Mouse (Mus musculus): ENCODE measurements around the gene Fnip2.
"Not testable (repeated sequence)": the region's sequence is repeated elsewhere in the genome, so short reads cannot be mapped to it uniquely, and the experiment has no call there.

Fnip2 gene

DNA sequence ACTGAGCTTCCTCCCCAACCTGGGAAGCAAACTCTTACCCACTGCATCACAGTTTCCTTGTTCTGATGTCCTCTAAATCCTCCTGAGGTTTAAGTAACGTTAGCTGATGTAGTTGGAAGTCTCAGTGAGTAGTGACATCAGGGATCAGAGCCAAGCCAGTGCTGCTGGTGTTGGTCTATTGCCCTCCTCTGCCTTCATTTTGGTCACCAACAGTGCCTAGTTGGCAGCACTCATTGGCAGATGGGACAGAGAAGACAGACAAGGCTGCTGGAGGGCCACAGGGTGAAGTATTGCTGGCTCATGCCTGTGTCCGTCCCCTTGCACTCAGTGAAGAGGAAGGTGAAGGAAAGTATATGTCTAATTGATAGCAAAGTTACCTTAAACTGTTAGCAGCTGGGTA lies 91.6 kb downstream of the Fnip2 start:
- DNase-seq (ENCODE audit: low spot score), result no peak

DNA sequence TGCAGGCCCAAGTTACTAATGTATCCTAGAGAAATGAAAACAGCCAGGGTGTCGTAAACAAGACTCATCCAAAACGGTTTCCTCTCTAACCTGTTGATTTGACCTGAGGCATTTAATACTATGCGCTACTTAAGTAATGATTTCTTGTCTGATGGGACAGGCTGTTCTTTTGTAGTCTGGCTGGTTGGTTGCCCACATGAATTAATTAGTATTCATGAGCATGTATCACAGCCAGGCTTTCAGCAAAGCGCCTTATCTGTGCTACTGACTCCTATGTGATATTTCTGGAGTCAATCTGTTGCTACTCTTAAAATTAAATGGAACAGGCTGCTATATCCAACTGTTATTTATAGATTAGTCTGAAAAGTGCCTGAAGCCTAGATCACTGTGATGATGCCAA lies 92.7 kb downstream of the Fnip2 start:
- no peak for DNase-seq (ENCODE audit: low spot score)

DNA sequence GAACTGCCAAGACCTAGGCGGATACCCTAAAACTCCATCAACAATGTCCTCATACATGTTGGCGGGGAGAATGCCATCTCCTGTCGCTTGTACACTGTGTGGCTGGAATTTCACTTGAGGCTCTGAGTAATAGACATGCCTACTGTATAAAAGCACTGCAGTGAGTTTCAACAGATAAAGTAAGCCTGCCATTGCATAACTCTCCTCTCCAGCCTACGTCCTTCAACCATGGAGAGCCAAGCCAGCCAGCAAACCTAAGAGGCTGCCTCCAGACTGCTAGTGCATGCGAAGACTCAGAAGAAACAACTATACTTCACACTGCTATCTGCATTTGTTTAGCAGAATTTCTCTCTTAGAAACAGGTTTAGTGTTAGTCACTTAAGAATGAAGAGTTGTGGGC lies 95.2 kb downstream of the Fnip2 start:
- DNase-seq (ENCODE audit: low spot score), result no peak

DNA sequence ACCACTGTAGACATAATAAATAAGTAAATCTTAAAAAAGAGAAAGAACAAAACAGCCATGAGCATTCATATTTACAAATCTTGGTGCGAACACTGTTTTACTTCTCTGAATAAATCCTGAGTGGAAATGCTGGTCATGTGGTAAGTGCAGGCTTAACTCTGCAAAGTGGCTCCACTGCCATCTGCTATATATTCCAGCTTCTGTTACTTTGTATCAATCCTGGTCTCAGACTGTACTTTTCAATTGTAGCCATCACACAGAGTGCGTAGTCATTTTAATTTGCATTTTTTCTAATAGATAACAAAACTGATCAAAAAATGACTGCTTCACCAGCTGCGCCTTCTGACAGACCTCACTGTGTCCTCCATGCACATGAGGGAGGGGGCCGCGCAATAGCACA lies 98.2 kb downstream of the Fnip2 start:
- no peak for DNase-seq (ENCODE audit: low spot score)

DNA sequence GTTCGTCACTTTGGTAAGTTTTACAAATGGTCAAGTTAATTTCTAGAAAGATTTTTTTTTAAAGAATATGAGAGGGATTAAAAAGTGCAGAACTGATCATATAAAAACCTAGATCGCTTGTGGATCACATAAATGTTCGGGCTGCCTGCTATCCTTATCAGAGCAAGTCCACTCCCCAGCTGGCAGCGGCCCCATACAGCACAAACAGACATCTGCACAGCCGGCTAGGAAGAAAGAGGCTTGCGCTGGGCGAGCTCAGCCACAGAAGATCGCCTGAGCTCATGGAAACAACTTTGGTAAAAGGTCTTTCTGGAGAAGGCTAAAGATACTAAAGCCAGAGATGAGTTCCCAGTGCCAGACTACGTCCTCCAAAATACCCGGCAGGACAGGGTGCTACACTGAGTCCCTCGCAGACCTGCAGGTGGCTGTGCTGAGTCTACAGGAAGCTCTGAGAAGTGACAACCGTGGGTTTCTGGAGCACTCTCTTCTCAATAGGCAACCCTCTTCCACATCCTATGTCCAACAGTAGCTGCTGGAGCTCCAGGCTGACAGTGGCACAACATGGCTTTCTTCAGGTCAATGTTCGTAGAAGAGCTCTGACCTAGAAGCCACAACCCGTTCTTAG lies 108.8 kb downstream of the Fnip2 start:
- no peak for DNase-seq (ENCODE audit: low spot score)

DNA sequence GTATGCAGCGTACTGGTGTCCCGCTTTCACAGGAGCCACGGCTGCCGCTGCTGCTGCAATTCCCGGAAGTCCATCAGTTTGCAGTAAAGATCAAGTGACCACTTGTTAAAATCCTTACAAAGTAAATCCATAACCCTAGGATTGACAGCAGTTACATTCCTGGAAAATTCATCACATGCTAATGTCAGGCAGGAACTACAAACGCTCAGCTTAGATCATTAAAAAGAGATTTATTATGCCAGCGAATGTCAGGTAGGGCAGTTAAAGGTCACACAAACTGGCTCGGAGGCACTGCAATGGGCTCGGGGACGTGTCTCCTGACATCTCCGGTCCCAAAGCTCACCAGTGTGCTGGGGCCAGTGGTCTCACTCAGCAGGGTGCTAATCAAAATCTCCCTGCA lies 111.8 kb downstream of the Fnip2 start:
- DNase-seq (ENCODE audit: low spot score), result no peak

DNA sequence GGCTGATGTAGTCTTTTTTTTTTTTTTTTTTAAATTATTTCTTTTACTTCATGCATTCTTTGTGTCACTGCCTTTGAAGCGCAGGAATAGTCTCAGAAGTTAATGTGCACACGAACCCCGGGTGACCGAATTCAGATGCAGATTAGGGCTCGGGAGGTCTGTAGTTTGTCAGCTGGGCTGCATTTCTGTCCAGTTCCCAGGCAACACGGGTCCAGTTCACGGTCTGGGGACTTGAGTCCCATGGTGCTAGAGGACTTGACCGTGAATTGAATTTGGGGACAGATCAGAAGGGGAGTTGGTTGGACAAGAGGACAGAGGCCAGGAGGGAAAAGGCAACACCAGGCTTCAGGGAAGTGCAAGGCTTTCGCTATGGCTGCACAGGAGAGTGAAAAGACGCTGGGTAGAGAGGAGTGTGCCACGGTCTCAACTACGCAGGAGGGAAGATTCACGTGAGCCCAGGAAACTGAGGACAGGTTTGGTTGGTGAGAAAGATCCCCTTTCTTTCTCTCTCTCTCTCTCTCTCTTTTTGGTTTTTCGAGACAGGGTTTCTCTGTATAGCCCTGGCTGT lies 114.8 kb downstream of the Fnip2 start:
- DNase-seq (ENCODE audit: low spot score), result no peak

DNA sequence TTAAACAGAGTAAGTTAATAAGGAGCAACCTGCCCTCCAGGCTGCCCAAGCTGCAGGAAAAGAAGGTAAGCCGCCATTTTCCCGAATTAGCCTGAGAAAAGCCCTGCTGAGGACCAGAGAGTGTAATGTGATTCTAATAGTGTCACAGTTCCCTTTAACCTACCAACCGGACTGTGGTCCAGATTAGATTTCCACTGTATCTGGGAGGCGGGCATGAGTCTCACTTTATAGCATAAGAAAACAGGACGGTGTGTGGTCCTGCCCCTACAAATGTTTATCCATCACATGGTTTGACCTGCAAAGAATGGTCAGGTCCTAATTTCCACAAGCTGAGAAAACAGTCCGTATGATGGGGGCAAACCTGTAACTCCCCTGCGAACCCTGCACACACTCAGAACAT lies 118.2 kb downstream of the Fnip2 start:
- no peak for DNase-seq (ENCODE audit: low spot score)

DNA sequence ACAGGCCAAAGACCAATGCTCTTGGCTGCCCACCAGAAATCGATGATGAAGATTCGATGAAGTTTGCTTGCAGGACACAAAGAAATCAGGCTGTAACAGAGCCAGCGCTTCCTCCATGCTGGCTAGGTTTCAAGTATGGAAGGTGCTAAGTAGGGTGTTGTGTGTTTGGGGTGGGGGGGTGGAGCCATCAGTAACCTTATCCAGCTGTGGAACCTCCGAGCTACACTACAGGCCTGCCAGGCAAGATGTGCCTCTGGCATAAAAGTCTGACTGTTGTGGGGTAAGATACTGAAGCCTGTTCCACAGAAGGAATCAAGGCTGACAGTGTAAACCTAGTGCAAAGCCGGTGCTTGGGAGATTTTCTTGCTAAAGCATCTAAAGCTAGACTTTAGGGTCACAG lies 119.2 kb downstream of the Fnip2 start:
- DNase-seq (ENCODE audit: low spot score), result no peak

DNA sequence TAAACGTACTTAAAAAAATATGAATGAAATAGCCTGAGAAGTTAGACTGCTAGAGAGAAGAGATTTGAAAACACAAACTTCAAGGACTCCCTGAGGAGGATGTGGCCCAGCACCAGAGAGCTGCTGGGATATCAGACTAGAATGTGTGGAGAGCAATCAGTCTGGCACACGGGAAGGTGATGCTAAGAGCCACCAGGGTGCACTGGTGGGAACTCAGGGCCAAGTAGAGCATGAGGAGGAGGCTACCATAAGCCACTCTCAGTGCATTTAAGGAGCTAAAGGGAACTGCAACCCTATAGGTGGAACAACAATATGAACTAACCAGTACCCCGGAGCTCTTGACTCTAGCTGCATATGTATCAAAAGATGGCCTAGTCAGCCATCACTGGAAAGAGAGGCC lies 120.9 kb downstream of the Fnip2 start:
- not testable (repeated sequence) for DNase-seq (ENCODE audit: low spot score)

DNA sequence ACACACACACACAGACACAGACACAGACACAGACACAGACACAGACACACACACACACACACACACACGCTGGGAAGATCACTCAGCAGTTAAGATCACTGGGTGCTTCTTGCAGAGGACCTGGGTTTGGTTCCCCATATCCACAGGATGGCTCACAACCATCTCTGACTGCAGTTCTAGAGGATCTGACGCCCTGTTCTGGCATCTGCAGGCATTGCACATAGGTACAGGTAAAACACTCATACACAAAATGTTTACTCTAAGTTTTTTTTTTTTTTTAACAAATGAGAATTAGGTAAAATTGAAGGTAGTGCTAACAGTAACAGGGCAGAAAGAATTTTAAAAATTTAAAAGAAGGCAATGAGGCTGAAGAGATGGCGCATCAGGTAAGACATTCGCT lies 121.5 kb downstream of the Fnip2 start:
- DNase-seq (ENCODE audit: low spot score), result no peak

DNA sequence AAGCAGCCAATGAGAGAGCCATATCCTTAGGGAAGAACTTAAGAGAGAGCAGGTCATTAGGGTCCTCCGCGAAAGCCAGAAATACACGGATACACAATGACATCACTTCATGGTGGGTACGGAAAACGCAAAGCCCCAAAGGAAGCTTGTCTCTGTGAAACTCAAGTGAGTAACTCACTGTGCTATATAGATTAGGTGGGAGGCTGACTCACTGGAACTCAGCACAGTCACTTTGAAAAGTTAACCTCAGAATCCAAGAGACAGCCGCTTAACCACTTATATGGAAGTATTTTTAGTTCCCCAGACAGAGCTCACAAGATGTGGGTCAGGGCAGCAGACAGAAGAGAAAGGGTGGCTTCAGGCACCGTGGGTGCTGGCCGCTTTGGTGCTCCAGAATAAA lies 122.6 kb downstream of the Fnip2 start:
- no peak for DNase-seq (ENCODE audit: low spot score)

DNA sequence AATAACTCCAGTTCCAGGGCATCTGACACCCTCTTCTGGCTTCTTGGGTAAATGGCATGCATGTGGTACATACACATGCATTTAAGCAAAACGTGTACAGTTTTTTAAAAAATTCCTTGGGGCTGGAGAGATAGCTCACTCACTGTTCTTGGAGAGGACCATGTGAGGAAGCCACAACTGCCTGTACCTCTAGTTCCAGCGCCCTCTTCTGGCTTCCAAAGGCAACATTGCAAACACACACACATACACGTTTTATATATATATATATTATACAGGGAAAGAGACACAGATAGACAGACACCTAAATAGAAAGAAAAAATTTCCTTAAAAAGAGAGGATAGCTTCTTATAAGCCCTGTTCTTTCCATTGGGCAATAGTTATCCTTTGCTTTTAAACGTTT lies 123.7 kb downstream of the Fnip2 start:
- DNase-seq (ENCODE audit: low spot score), result no peak

DNA sequence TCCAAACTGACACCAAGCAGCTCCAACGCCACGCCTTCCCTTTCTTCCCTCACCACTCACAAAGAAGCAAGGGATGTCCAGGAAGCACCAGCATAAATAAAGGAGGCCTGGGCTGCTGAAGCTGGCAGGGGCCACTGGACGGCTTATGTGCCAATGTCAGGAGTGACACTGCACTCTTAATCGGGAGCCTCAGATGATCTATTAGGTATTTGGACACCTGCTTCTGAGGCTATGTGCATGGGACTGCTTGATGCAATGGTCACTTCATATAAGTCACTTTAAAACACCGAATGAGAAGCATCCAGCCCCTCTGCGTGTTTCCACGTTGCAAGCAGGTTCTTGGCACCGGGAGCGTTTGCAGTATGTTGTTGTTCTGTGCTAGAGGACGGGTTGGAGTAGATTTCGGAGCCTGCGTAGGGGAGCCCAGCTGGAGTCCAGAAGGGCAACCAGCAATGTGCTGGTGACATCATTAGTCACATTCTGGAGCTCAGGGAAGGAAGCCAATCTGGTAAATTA lies 126.6 kb downstream of the Fnip2 start:
- no peak for DNase-seq (ENCODE audit: low spot score)

DNA sequence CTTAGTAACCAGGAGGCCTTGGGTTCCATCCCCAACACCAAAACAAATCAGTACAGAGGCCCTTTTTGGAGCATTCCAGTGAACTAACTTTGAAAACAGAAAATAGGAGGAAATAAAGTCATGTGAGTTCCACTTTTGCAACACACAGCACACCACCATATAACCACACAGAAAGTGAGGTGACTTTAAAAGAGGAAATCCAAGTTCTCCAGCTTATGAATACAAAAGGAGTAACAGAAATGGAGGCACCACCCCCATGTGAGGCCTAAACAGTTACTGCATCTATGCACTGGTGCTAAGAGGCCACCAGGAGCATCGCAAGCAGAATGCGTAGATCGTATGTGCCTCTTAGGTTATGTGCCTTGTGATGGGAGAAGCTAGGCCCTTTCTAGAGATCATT lies 129.3 kb downstream of the Fnip2 start:
- DNase-seq (ENCODE audit: low spot score), result no peak

DNA sequence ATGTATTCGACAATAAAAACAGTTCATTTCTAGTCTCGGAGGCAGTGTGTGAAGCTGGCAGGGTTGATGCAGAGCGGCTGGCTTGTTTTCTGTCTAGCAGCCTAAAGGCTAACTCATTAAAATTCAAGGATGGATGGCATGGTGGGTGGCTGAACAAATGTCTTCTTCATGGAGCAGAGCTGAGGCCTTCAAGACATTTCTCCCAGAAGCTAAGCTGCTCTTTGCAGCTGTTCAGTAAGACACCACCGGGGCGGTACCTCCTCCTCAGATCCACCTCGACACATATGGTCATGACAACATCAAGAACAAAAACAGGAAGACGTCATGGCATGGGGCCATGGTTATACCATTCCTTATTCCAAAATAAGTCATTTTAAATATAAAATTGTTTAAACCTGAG lies 131.4 kb downstream of the Fnip2 start:
- DNase-seq (ENCODE audit: low spot score), result no peak

DNA sequence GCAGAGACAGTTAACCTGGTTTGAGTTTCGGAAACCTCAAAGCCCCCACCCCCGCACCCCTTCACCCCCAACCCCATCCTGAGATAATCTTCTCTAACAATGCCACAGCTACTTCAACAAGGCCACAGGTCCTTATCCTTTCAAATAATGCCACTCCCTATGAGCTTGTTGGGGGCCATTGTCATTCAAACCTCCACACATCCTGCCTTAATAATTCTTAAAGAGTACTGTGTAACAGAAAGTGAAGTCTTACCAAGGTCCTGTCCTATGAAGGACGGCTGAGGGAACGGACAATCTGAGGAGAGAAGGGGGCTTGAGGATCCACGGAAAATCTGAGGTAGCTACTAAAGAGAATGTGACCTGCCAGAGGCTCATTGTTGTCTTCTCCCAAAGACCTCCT lies 132.6 kb downstream of the Fnip2 start:
- no peak for DNase-seq (ENCODE audit: low spot score)

DNA sequence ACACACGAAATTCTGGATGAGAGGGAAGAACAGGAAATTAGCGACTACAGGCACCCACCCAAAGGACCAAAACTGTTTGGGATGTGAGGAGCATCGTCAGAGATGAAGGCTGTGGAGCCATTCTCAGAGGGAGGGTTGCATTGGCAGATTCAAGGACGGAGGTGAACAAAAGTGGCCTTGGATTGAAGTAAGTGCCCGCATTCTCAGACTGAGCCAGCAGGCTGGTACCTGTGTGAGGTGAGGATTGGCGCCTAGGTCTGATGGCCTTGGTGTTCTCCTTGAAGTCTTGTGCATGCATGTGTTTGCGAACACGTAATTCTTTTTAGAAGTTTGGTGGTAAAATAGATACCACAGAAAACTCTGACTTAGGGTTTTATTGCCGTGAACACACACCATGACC lies 133.2 kb downstream of the Fnip2 start:
- no peak for DNase-seq (ENCODE audit: low spot score)

DNA sequence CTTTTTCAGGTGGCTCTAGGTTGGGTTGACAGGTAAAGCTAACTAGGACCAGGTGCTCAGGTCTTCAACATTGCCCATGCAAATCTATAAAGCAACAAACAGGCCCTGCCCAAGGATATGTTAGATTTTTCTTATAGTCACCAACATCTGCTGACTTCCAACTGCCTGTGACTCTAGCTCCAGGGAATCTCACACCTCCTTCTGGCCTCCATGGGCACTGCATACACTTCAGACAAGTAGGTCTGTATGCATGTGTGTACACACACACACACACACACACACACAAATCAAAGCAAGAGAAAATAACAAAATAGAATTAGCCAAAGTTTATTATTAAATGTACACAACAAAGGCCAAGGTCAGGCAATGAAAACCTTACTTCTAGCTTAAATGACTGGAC lies 134.0 kb downstream of the Fnip2 start:
- no peak for DNase-seq (ENCODE audit: low spot score)

DNA sequence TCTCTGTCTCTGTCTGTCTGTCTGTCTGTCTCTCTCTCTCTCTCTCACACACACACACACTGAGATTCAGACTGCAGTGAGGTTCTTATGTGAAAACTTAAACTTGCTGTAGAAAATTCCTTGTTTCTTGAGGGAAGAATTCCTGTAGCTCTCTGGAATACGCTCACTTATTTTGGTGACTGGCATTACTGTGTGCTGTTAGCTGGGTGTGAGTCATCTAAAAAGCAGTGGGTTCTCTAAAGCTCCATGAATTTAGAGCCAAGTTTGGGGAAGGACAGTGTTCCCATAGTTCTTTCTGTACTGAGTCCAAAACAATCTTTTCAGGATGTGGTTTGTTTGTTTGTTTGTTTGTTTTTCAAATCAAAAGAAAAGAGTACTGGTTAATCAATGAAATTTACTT lies 142.2 kb downstream of the Fnip2 start:
- DNase-seq (ENCODE audit: low spot score), result no peak

DNA sequence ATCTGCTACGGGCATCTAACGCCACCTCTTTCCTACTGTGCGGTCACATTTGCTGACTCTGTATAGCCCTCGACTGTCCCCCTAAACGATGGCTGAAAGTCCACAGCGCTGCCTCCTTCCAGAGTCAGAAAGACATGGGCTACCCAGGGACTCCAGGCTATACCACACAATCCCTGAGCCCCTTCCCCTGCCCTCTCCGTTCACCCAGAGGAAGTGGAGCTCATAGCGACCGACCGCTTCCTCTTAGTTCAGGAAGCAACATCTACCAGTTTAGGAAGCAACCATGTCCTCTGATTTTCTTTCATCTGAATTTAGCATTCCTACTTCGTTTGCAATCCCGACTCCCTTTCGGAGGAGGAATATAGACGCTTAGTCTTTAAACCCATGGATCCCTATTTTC lies 148.7 kb downstream of the Fnip2 start:
- no peak for DNase-seq (ENCODE audit: low spot score)

DNA sequence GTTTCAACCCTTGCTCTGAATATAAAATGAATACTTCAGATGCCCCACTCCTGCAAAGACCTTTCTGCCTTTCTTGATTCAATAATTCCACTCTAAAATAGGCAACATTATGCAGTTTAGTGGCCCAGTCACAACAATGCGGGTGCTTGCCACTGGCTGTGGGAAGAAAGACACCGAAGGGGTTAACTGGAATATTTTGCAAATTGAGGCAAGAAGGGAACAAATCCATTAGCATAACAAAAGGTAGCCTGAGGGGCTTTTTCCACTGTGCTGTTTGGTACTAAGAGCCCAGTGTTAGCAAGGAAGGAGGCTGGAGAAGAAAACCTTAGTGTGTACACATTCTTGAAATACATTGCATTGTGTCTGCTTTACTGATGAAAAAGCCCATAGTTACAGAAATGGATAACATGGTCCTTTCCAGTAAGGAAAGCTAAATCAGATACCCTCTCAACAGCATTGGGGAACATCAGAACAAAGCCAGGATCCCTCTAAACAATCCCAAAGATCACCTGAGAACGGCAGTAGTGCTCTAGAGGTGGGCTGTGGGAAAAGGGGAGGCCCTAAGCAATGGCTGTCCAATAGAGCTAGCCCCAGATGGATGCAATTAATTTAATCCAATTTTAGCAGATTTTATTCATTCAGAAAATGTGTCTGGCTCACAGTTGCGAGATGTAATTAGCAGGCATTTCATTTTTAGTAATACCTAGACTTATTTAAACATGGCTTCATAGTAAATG lies 150.5 kb downstream of the Fnip2 start:
- DNase-seq (ENCODE audit: low spot score), result no peak

DNA sequence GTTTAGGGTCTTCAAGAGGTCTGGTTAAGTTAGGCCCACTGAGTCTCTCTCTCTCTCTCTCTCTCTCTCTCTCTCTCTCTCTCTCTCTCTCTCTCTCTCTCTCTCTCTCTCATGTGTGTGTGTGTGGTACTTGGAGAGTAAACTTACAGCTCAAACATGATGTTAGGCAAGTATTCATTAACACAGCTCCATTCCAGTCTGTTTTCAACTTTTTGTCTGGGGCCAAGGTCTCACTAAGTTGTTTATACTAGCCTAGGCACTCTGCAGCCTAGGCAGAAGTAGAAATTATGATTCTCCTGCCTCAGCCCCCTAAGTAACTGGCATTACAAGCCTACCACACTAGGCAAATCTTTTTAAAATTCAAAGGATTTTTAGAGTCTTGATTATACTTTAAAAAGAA lies 151.7 kb downstream of the Fnip2 start:
- DNase-seq (ENCODE audit: low spot score), result no peak

DNA sequence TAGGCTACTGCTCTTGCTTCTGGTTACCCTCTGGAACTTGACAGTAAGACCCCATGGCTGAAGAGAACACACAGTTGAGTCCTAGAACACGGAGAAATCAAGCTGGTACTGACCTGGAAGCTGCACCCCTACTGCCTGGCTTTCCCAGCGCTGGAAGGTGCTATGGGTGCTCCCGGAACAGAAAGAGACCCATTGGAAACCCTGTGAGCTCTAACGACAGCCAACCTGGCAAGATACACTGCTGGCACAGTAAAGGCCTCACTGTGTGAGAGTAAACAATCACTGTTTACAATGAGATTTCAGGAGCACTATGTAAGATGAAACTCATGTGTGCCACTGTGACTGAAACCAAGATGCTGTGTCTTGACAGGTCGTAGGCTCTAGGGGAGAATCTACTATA lies 152.5 kb downstream of the Fnip2 start:
- DNase-seq (ENCODE audit: low spot score), result no peak

Data from testis, postnatal 14 days (tissue).